15 mouse cellular contexts compared by ENCODE assay signal in genomic region chr9:64766136-64766535, GRCm38 (mm10).
"Had no signal": no experiment of that assay in that cellular context is flagged by ENCODE, and none has a peak within 500 bp of the region (broad histone marks: within the 10 kb centered on the region; RNA-seq: fewer than 3 reads in every experiment).

No protein-coding gene starts in this region.

- H3K36me3 ChIP-seq: limb, embryonic 12.5 days; liver, embryonic 15.5 days; midbrain, embryonic 15.5 days; stomach, embryonic 15.5 days had no signal

- ATAC-seq: lung, postnatal 0 days; midbrain, embryonic 15.5 days had no signal

- H3K27ac ChIP-seq: limb, embryonic 12.5 days; liver, embryonic 15.5 days; midbrain, embryonic 15.5 days; stomach, embryonic 15.5 days had no signal

- H3K4me1 ChIP-seq: limb, embryonic 12.5 days; stomach, embryonic 15.5 days had no signal

- H3K4me2 ChIP-seq: limb, embryonic 12.5 days; liver, embryonic 15.5 days; midbrain, embryonic 15.5 days; stomach, embryonic 15.5 days had no signal

- H3K9me3 ChIP-seq: limb, embryonic 12.5 days; liver, embryonic 15.5 days; midbrain, embryonic 15.5 days; stomach, embryonic 15.5 days had no signal

- H3K4me3 ChIP-seq: limb, embryonic 12.5 days; liver, embryonic 15.5 days; midbrain, embryonic 15.5 days; stomach, embryonic 15.5 days had no signal

- DNase-seq: kidney, adult 11 months; kidney, adult 9 months; kidney, postnatal 10 days; layer of hippocampus, postnatal 36 days; liver; lung, adult 2 months; lung, postnatal 36 days; right cerebral cortex, postnatal 14 days; thymus, adult 2 months; thymus, postnatal 25 days had no signal

- H3K27me3 ChIP-seq: limb, embryonic 12.5 days; liver, embryonic 15.5 days; midbrain, embryonic 15.5 days; stomach, embryonic 15.5 days had no signal

- H3K9ac ChIP-seq: limb, embryonic 12.5 days; liver, embryonic 15.5 days; midbrain, embryonic 15.5 days; stomach, embryonic 15.5 days had no signal
